Mouse (Mus musculus) embryo, embryonic 10 days (tissue): ENCODE data around the gene Stk39.
"Not testable (repeated sequence)": the region's sequence is repeated elsewhere in the genome, so short reads cannot be mapped to it uniquely, and the experiment has no call there.

Source experiments
- DNase-seq: peaks from one replicate; pipeline ENCODE4 v3.0.0-alpha.2; 2015; ENCODE audit warnings: low spot score

The Stk39 gene

DNA sequence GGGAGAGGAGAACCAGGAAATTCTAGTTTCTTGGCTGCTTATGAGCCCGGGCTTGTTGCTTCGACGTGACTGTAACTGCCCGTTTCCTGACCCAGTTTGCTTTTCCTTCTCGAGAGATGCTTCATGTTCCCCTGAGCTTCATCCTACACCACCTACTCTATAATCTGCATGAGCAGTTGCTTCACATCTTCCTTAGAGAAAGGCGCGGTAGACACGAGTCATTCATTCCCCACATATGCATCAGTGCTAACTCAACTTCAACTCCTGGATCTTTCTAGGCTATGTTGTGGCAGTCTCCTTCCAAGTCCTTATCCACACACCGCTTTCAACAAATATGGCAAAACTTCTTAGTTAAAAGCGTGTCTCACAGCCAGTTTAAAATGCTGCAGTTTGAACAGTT is 184.0 kb downstream of the Stk39 start:
- no peak for DNase-seq

DNA sequence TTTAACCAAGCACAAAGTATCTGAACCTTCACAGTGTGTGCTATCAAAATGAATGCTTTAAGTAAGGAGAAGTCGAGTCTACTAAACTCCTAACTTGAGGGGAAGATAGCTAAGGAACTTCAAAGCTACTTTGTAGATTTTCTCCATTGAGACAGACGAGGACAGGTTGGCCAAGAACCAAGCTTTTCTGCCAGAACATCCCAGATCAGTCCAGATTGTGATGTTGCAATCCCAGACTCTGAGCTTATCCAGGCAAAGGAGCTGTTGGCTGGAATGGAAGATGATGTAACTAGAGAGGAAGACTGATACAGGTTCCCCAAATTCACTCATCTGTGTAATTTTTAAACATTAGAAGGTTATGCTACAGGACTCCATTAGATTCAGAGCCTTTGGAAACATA is 187.7 kb downstream of the Stk39 start:
- no peak for DNase-seq

DNA sequence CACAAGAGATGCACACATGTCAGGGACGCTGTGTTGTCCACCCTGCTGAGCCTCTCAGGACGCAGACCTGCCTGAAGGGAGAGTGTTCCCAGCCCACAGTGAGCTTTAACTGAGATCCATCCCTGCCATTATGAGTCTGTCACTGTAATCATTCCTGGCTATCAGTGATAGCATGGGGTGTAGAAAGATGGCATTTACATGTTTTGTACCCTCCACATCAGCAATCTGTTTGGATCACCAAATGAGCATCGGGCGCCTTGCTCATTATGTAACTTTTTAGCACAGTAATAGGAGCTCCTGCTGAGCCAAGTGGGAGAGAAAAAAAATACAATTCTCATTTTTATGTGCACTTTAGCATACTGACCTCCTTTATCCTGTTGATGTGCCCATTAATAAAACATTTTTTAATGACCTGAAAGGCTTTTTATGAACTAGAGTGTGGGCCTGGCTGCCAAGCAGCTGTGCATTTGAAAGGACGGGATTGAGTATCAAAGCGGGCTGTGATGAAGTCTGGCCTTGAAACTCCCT is 189.0 kb downstream of the Stk39 start:
- no peak for DNase-seq

DNA sequence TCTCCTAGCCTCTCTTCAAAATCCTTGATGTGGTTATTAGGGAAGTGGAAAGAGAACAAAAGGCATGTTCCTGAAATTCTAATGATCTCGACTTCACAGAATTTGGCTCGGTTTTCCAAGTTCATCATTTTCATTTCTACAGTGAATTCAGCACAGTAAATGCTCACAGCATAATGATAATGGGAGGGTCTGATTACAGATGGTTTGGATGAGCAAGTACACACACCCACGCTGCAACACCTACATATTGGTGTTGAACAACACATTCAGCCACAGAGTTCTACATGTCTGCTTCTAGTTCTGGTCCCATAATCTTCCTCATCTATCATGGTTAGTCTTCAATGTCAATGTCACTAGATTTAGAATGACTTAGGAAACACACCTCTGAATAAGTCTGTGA is 190.5 kb downstream of the Stk39 start:
- no peak for DNase-seq

DNA sequence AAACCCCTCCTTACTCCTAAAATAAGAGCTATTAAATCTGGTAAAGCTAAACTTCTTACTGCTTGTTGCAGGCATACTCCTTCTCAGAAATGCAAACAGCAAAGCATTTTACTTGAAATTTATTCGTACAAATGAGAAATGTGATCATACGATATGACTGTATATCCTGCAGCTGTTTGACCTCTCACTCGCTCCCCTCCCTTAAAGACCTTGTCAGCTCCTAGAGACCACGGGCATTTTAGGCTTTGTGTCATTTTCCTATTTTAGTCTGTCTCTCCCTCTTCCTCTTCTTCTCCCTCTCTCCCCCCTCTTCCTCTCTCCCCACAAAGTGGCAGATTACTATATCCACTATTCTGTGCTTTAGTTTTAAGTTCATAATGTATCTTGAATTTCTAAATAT is 200.8 kb downstream of the Stk39 start:
- DNase-seq = no peak

DNA sequence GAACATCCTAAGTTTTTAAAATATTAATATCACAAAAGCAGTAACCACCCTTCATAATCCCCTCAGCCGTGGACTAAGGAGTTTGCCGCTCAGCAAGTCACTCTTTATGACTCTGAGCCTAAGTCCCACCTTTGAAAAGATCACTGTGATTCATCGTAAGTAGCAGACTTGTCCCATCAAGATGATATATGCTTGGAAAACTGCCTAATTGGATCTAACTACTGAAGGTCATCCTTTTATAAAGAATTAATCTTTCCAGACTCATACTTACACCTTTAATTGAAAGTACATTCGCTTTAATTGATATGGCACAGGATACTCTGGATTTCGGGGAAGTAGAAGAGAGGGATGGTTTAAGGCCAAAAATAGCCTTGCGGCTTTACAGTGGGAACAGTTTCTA is 201.2 kb downstream of the Stk39 start:
- DNase-seq = no peak

DNA sequence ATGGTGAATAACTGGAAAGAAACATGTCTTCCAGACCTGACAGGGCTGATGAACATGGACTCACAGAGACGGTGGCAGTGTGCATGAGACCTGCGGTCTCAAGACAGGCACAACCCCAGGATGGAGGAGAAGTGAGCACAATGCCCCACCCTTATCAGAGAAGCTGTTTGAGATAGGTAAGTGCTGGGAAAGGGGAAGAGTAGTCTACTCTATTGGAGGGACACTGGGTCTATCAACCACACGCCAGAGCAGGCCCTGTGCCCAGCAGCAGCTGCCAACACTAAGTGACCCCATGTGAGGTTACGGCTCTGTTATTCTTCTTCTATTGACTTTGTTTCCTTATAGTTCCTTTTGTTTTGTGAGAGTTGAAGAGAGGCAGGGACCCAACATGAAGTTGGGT is 202.4 kb downstream of the Stk39 start:
- no peak for DNase-seq

DNA sequence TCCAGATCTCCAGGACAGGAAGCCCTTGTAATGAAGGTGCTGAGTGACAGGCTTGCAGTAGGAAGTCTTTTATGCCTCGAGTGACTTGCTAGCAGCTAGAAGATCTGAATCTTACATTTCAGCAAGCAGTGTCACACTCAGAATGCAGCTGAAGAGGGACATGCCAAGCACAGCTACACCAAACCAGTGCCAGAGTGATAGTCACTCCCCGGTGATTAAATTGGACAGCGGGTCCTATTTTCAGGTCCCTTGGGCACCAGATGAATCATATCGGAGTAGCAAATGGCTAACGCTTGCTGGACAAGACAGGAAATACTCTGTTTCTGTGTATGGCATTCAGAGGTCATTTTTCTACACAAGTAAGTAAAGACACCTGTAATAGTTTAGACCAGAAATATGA is 207.2 kb downstream of the Stk39 start:
- DNase-seq = no peak

DNA sequence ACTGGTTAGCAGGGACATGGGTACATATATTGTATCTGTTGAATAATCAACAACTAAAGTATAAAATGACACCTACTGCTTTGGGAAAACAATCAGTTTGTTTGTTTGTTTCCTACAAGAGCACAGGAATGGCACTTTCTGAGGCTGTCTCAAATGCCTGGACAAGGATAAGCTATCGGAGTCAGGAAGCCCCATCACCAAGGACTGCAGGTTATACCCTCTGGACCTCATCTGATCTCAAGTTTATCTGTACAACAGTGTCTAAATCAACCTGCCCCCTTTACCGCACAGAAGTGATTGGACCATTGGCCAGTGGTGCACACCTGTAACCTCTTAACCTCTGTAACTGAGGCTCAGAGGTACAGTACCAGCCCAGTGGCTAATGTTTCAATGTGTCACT is 211.2 kb downstream of the Stk39 start:
- no peak for DNase-seq

DNA sequence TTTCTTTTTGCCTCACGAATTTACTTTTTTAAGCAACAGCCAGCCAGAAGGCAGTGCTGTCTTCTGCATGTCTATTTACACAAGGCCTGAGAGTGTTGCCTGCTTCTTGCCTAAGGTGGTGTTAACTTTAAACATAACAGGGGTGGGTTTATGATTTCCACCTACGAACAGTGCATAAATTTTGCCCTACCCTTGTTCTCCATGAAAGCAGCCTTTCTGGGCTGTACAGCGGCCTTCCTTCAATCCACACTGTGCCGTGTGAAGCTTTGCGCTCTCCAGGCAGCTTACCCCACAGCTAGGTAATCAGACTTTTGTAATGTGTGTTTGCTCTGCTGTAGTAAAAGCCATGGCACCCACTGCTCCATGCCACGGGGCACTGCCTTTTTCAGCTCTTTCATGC is 214.5 kb downstream of the Stk39 start:
- no peak for DNase-seq

DNA sequence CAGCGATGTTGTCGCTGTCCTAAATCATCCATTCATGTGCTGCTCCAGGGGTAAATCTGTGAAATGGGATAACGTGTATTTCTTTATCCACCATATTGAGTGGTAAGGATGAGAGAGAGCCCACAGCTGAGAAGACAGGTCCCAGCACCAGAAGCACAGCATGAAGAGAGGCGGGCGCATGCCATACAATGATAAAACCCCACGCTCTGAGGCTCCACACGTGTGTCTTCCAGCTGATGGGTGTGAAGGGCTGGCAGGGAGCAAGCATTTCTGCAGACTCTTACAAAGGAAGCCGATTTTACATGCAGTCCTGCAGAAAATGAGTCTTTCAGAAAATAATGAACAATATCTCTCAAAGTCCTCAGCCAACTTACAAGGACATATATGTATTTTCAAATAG is 215.6 kb downstream of the Stk39 start:
- no peak for DNase-seq

DNA sequence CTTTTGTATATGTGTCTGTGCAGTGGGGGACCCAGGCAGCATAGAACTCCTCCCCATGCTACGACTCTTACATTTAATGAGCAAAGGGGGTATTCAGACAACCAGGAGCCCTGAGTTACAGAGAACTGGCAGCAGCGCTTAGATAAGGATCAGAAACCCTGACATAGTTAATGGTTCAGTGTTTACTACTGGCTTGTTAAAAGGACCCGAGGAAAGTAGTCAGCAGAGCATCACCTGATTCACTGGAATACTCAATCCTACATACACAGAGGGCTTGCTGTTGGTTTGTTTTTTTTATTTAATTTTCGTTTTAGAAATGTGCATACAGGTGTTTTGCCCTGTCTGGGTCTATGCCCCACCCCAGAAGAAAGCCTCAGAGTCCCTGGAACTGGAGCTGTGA is 217.3 kb downstream of the Stk39 start:
- DNase-seq = no peak

DNA sequence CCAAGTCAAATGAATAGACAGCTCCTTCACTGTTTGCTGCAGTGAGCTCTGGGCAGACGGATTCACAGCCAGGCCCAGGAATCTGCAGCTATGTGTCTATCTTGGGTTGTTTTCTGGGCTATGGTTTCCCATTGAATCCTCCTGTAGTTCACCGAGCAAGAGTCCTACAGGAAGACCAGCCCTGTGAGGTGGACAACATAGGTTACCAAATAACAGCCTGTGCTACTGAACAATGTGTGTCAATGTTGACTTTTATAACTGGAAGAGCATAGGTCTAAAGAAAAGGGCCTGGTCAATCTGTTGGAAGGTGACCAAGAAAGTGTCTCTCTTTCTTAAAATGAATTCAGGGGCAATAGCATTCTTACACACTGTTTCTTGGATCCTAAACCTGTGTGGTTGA is 218.8 kb downstream of the Stk39 start:
- no peak for DNase-seq

DNA sequence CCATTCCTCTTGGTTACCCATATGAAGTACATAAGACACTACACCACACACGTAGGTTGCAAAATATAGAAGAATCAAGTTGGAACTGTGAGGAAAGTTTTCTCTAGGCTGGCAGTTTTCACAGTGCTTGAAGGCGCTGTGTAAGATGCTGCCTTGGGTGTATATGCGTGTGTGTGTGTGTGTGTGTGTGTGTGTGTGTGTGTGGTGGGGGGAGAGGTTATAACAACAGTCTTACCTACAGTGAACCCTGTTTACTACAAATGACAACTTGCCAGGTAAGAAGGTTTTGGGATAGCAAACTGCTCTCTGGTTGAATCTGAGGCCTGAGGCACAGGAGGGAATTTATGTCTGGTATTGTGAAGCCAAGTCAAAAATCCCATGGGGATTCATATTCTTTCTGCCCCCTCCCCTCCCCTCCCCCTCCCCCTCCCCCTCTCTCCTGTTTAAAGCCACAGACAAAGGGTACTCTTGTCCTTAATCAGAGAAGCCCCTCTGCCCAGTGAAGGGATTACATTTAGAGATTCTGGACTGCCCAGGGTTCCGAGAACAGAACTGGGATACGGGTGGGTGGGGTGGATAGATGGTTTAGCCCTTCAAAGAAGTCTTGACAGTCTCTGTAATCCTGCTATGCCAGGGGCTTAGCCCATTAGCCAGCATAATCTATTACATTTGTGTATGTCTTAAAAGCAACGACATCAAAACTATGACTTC is 219.9 kb downstream of the Stk39 start:
- no peak for DNase-seq

DNA sequence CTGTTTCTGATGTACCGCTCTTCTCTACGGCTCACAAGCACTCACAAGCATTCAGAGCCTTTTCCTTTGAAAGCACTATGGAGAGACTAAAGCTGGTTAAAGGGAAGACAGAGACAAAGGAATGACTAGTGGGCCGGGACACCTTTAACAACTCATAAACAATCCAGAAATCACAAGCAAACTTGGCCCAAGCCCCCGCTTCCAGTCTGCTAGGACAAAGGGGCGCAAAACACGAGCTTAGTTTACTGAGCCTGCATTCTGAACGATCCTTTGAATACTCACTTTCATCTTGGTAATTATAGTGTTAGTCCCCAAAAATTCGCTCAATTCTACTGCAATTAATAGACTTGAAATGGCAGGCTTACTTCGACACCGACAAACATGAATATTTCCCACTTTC is 221.2 kb downstream of the Stk39 start:
- no peak for DNase-seq

DNA sequence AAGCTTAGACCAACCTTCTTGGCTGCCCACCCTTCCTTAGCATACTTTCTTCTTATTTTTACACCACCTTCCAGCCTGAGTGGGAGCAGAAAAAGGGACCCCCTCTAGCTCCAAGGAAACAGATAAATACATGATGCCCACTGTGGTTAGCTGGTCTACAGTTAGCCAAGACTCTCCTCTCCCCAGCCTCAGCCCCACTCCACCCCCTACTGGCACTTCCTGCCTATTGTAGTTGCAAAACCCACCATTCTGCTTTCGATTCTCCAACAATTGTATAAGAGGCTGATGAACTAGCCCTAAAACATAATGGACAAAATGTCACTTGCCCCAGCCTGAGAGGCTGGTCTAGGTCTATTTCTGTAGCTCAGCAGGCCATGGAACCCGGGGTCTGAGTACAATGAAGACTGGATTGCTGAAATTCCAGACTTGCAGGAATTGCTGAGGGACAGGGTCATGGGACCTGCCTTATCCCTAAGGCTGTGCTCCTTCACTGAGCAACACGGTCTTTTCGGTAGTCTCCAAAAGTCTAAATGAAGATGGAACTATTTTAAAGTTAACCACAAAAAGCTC is 222.1 kb downstream of the Stk39 start:
- DNase-seq = no peak

DNA sequence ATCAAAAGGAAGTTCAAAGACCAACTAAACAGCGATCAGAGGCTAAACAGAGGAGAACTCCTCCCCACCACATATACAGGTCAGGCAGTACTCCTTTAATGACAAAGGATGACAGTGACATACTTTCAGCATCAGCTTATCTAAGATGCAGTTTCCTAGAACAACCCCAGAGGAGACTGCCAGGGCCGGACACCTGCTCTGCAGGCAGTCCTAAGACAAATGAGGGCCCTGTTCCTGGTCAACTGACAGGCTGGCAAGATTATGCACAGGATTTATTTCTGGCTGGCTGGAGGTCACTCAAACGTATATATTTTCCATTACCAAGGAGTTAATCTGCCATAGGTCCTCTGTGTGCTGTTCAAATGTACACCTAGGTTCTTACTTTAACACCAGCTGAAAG is 225.8 kb downstream of the Stk39 start:
- DNase-seq = no peak

DNA sequence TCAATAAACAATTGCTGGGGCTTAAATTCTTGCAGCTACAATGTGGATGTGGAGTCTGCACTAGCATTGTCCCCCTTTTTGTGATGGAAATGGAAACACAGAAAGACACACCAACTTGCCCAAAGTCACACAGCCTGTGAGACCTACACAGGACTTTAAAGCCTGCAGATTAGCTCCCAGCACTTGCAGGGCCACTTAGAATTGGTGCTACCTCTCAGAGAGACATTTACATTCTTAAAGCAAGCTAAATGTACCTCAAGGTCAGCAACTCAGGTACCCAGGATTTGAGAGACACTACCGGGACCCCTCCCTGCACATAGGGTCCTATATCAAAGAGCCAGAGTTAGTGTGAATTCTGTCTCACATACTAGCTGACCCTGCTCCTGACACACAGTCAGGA is 227.5 kb downstream of the Stk39 start:
- DNase-seq = no peak

DNA sequence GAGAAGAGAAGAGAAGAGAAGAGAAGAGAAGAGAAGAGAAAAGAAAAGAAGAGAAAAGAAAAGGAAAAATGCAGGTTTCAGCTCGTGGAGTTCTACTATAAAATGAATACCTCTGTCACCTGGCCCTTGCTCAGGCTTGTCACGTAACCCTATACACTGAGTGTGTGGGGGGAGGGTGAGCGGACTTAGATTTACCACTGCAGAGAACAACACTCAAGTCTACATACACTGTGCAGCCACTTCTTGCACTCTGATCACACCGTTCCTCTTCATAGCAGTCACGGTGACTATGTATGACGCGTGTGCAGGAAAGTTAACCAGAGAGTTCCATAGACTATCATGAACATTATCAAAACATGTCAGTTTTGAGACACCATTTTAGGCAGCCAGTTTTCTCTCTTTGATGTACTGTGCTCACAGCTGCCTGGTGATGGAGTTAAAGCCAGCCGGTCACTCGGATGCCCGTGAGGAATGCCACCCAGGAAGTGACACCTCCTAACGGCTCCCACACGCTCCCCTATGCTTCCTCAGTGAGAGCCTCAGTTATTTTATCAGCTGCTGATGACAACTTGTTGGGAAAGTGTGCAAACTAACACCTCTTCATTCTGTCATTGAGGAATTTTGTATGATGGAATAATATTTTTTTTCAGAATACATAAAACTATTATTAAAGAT is 228.1 kb downstream of the Stk39 start:
- DNase-seq = no peak

DNA sequence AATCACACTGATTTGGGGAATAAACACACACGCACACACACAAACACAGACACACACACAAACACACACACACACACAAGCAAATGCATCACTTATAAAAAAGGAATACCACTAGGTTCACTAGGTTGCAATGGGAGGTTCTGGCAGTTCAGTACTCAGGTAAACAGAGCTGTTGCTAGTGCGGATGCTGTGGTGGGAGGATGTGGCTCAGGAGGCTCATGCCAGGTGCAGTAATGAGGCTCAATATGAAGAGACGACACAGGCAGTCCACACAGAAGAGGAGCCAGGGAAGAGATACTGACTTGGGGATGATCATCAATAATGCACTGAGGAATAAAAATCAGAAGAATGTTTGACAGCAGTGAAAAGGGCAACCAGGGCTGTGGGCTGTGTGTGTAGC is 228.8 kb downstream of the Stk39 start:
- DNase-seq = no peak

DNA sequence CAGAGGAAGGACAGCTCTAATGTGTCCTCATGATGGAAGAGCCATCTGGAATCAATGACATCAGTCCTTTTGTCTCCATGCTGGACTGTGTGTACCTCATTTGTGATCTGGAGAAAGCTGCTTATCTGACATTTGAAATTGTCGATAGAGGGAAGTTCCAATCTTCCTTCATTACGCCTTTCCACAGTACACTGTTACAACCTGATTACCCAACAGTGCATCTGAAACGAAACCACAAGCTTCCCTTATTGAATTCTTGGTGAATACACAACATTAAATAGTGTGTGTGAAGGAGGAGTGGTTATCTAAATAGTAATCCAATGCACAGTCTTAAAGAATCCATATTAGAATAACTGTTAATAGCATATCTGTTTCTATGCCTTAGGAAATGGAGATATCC is 230.0 kb downstream of the Stk39 start:
- DNase-seq = no peak

DNA sequence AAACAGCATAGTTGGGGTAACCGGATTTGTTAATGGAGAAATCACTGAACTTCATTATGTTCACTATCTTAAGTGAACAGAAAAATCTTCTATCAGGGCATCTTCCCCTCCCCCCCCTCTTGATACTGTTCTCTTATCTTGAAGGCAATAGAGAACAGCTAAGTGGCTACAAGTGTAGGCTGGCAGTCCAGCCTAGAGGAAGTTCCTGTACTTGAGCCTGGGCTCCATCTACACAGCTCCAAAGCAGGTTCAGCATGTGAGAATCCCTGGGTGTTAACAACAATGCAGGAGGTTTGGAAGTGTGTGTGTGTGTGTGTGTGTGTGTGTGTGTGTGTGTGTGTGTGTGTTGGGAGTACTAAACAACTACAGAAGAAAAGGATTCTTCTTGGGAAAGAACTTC is 230.4 kb downstream of the Stk39 start:
- DNase-seq = no peak

DNA sequence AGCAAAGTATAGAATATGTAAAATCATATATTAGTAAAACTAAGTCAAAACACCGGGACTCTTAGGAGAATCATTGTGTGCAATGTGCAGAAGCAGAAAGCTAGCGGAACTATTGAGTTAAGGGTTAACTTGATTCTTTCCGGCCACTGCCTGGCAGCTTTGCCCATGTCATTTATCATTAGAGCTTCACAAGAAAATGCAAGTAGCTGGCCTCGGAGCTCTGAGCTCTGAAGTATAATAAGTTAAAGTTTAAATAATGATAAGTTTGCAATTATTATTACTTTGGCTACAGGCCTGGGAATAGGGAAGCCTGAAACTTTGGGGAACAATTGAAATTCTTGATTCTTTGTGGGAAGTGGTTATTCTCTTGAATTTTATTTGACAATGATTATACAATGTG is 232.7 kb downstream of the Stk39 start:
- not testable (repeated sequence) for DNase-seq

DNA sequence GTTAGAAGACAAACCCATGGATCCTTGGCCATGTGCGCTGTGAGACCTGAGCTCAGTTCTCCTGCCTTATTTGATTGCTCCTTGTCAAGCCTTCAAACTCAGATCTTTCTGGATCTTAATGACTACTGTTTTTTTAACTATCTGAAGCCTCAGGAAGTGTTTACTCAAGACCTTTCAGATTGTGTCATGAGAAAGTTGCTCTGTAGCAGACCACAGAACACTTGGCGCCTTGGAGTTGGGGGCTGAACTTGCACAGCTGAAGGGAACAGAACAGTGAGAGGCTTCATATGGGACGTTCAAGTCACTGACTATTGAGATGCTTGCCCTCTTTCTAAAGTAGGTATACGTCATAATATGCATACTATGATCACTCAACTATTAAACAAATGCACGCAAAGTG is 239.1 kb downstream of the Stk39 start:
- no peak for DNase-seq
